Mouse (Mus musculus) embryonic facial prominence, embryonic 11.5 days (tissue): ENCODE measurements around the gene Tshr. TPM values are rescaled to one million over a fixed set of nuclear protein-coding genes. Genes with fewer than 3 reads are reported as not detected.

Source experiments
- ATAC-seq: fragments of 200-750 bp; cut with Nextera tagmentation; replicated peaks from 2 replicates; pipeline ENCODE4 v1.8.0; 2017; ENCODE audit warnings: low read depth; ENCODE audit not compliant: insufficient number of reproducible peaks, low FRiP score, low TSS enrichment
- DNase-seq: peaks from one replicate; pipeline ENCODE4 v3.0.0-alpha.2; 2015; ENCODE audit warnings: low spot score
- H3K27ac ChIP-seq: fragments of 300-500 bp; sonication (generic); replicated peaks from 2 replicates; pipeline ENCODE4 v1.5.1; 2014; ENCODE audit warnings: mild to moderate bottlenecking, low read depth, low read length, control low read depth
- H3K27me3 ChIP-seq: fragments of 300-500 bp; sonication (generic); 2 replicates; pipeline ENCODE4 v1.6.1; 2014; ENCODE audit warnings: mild to moderate bottlenecking, low read length, moderate library complexity, mixed read lengths; ENCODE audit not compliant: control insufficient read depth, insufficient read depth
- H3K36me3 ChIP-seq: fragments of 300-500 bp; sonication (generic); replicated peaks from 2 replicates; pipeline ENCODE4 v1.6.1; 2014; ENCODE audit warnings: low read depth, mild to moderate bottlenecking, low read length, moderate library complexity, mixed read lengths; ENCODE audit not compliant: control insufficient read depth, insufficient read depth
- H3K4me1 ChIP-seq: fragments of 300-500 bp; sonication (generic); 2 replicates; pipeline ENCODE4 v1.6.1; 2014; ENCODE audit warnings: low read length, mixed read lengths; ENCODE audit not compliant: control insufficient read depth, insufficient read depth
- H3K4me2 ChIP-seq: fragments of 300-500 bp; sonication (generic); 2 replicates; pipeline ENCODE4 v1.6.1; 2014; ENCODE audit warnings: low read depth, mild to moderate bottlenecking, control low read depth, low read length, moderate library complexity
- H3K4me3 ChIP-seq: fragments of 300-500 bp; sonication (generic); 2 replicates; pipeline ENCODE4 v1.5.1; 2014; ENCODE audit warnings: low read depth, low read length, control low read depth
- H3K9ac ChIP-seq: fragments of 300-500 bp; sonication (generic); replicated peaks from 2 replicates; pipeline ENCODE4 v1.6.1; 2014; ENCODE audit warnings: mild to moderate bottlenecking, control low read depth, low read length
- H3K9me3 ChIP-seq: fragments of 300-500 bp; sonication (generic); replicated peaks from 2 replicates; pipeline ENCODE4 v1.6.1; 2016; ENCODE audit warnings: mild to moderate bottlenecking, low read length, inconsistent platforms, mixed read lengths; ENCODE audit not compliant: control insufficient read depth
- WGBS: fragments of 180-500 bp; shearing (Covaris S2); extraction: QIAGEN DNeasy Blood & Tissue Kit; methylation state at CpG from one replicate; pipeline ENCODE4 v1.1.7; 2014; 5-methylcytosine and 5-hydroxymethylcytosine counted together
- polyA plus RNA-seq: library from polyadenylated mRNA; unstranded; fragments of >200 nt; fragmentation: Nextera tagmentation; extraction: Ambion mirVana; gene quantifications from 2 replicates; pipeline ENCODE4 v1.2.1, GENCODE M21; 2014

Gene Tshr
- polyA plus RNA-seq, 1 experiment from 2014 or later: 0.20 TPM

DNA sequence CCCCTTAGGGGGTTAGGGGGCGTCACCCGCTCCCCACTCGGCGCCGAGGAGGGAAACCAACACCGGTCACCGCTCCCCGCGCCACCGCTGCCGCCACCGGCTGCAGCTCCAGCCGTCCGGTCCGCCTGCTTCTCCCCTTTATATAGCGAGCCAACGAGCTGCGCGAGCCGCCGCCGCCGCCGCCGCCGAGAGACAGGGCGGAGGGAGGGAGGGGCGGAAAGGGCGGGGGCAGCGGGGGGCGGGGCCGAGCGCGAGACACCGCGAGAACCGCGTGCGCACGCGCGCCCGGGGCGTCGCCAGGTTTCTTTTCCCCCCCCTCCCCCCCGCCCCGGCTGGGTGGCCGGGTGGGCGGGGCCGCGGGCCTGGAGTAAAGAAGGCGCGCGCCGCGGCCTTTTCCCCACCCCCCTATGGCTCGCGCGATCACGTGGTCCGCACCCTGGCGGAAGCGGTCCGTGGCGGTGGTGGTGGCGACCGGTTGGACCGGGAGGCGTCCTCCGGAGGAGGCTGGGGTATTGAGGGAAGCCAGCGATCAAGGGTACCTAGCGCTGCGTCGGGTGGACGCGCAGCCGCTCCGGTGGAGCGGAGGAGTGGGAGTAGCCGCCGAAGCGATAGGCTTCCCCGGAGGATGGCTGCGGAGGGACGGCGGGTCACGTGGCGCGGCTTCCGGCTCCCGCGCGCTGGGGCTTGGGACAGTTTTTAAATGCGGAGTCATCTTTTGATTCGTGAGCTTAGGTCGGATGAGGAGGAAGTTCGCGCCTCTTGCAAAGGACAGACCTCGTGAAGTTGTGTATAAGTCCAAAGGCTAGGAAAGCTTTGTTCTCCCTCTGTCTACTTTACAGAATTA, 205.7 kb downstream of the Tshr start, which contains the start of gene Gtf2a1:
Gene Gtf2a1, minus strand, starts transcription at position 641 of the 844 bp plus-strand sequence.
- H3K9ac ChIP-seq: peak within 1 kb of the TSS; percentile 100
- WGBS: under 1% methylated on average over 44 of the region's 99 CpGs
- no peaks in the 10 kb centered on the region for H3K27me3 ChIP-seq

DNA sequence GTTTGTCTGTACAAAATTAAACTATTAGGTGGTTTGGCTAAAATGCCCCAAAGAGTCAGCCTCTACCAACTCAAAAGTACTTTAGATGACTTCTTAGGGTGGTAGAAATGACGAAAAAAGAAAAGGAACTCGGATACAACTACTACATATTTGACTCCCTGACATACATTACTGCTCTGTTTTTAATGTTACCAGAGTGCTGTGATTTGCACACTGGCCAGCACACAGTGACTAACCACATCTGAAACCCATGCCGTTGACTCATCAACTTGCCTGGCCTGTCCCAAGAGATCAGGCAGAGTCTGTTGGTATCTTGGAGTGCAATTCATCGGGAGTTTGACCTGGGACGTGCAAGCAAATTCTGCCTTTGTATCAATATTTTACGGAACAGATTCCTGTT, 206.4 kb downstream of the Tshr start:
- 32% methylated on average over 6 of the region's 6 CpGs for WGBS
- ATAC-seq: no peak

More for the DNA sequence above, 205.7 kb downstream of the Tshr start, which contains the start of gene Gtf2a1:
- Histone ChIP-seq H3K27ac (peak within 1 kb of the TSS; percentile 100), H3K36me3 (peaks cover 4% of the 10 kb centered on the region), H3K9me3 (no peaks in the 10 kb centered on the region), H3K4me3 (peak within 1 kb of the TSS; percentile 96), H3K4me1 (no peaks in the 10 kb centered on the region; the same call in 1 of the 2 replicates), H3K4me2 (peak within 1 kb of the TSS; percentile 61)
- ATAC-seq (peak; percentile 83), DNase-seq (peak; percentile 97)

DNA sequence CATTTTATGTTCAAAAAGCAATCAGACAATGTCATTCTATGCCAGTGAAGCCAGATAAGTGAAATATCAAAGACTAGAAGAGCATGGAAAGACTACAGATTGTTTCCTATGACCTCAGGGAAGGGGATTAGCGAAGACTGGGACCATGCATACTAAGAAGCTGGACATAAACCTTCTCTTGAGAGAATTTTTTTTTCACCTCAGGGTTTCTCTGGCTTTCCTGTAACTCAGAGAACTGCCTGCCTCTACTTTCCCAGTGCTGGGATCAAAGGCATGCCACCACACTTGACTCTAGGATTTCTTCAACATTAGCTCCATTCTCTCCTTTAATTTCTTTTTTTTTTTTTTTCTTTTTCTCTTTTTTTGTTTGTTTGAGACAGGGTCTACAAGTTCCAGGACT, 206.8 kb downstream of the Tshr start:
- DNase-seq (no peak), ATAC-seq (no peak)
- no peak overlapping the region; the same call in 1 of the 2 replicates for H3K4me3 ChIP-seq
- no peaks in the 10 kb centered on the region; the same call in 1 of the 2 replicates for H3K4me1 ChIP-seq
- peak overlapping the region; percentile 61 for H3K4me2 ChIP-seq
- no peaks in the 10 kb centered on the region for H3K27me3 ChIP-seq
- no peaks in the 10 kb centered on the region for H3K36me3 ChIP-seq
- peak overlapping the region; percentile 80 for H3K9ac ChIP-seq
- H3K27ac ChIP-seq: peak overlapping the region; percentile 91; the same call in 1 of the 2 replicates
- 82% methylated on average over 1 of the region's 1 CpGs for WGBS
- no peaks in the 10 kb centered on the region for H3K9me3 ChIP-seq

More for the DNA sequence above, 206.4 kb downstream of the Tshr start:
- Histone ChIP-seq H3K36me3 (peaks cover 3% of the 10 kb centered on the region), H3K9me3 (no peaks in the 10 kb centered on the region), H3K4me1 (no peaks in the 10 kb centered on the region; the same call in 1 of the 2 replicates), H3K4me3 (peak overlapping the region; percentile 96), H3K27me3 (no peaks in the 10 kb centered on the region), H3K4me2 (peak overlapping the region; percentile 61), H3K27ac (peak overlapping the region; percentile 91), H3K9ac (peak overlapping the region; percentile 80)
- DNase-seq: peak; percentile 27

DNA sequence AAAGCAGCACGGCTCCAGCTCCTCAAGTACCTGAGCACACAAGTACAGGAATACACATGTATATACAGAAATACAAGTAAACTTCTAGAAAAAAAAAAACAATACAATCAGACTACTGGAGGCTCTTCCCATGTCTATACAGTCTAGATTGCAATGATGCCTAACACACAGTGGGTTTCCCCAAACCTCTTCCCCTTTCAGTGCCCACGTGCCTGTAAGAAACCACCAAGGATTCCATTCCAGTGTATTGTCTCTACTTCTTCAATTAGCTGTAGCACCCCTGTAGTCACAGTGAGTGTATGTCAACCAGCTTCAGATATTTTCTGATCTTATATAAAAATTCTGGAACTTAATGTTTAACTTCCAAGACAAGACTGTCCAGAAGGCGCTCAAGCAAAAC, 207.8 kb downstream of the Tshr start:
- no peaks in the 10 kb centered on the region for H3K27me3 ChIP-seq
- no peak overlapping the region for H3K4me2 ChIP-seq
- no peak for DNase-seq
- 99% methylated on average over 3 of the region's 3 CpGs for WGBS
- no peak overlapping the region for H3K27ac ChIP-seq
- H3K36me3 ChIP-seq: no peaks in the 10 kb centered on the region
- no peak for ATAC-seq
- no peak overlapping the region for H3K9ac ChIP-seq
- H3K4me3 ChIP-seq: no peak overlapping the region
- H3K9me3 ChIP-seq: no peaks in the 10 kb centered on the region
- H3K4me1 ChIP-seq: no peaks in the 10 kb centered on the region; the same call in 1 of the 2 replicates

Other genes with a start within 250 kb of the Tshr start
- 10.7 and 10.8 TPM in 2 replicates for gene Cep128, start 154 bp upstream of the Tshr start, polyA plus RNA-seq
- 46.3 and 48.5 TPM in 2 replicates for gene Gtf2a1, start 205.9 kb downstream of the Tshr start, polyA plus RNA-seq